Mouse (Mus musculus) C2C12 (cell line): ENCODE measurements around the gene Fabp7. TPM values are rescaled to one million over a fixed set of nuclear protein-coding genes. Genes with fewer than 3 reads are reported as not detected.

Source experiments
- H3K27me3 ChIP-seq: one replicate; pipeline ENCODE4 v1.6.1; 2011; ENCODE audit not compliant: control insufficient read depth, insufficient read depth, insufficient read length
- H3K36me3 ChIP-seq: one replicate; pipeline ENCODE4 v1.6.1; 2011; ENCODE audit not compliant: control insufficient read depth, insufficient read depth
- H3K4me3 ChIP-seq: one replicate; pipeline ENCODE4 v1.5.1; 2011; ENCODE audit warnings: mild to moderate bottlenecking, control low read depth; ENCODE audit not compliant: poor library complexity, insufficient read depth, severe bottlenecking
- H3K79me2 ChIP-seq: one replicate; pipeline ENCODE4 v1.6.1; 2011; ENCODE audit not compliant: control insufficient read depth, insufficient read depth
- H3K79me3 ChIP-seq: one replicate; pipeline ENCODE4 v1.6.1; 2011; ENCODE audit warnings: low read depth, control low read depth
- H3ac ChIP-seq: one replicate; pipeline ENCODE3; 2011; ENCODE audit warnings: low read depth; ENCODE audit not compliant: control insufficient read depth, insufficient read length
- CEBPB ChIP-seq: IDR thresholded peaks from one replicate; pipeline ENCODE4 v1.6.1; 2011; ENCODE audit warnings: low read depth, mild to moderate bottlenecking, control low read depth, moderate library complexity
- CTCF ChIP-seq: IDR thresholded peaks from one replicate; pipeline ENCODE4 v1.5.1; 2011; ENCODE audit not compliant: control insufficient read depth, insufficient read depth, insufficient read length
- FOSL1 ChIP-seq: IDR thresholded peaks from one replicate; pipeline ENCODE4 v1.8.0; 2011; ENCODE audit warnings: mild to moderate bottlenecking, low read length; ENCODE audit not compliant: poor library complexity, insufficient read depth, severe bottlenecking
- MAX ChIP-seq: IDR thresholded peaks from one replicate; pipeline ENCODE4 v1.6.1; 2011; ENCODE audit warnings: mild to moderate bottlenecking, control low read depth
- MYOD1 ChIP-seq: IDR thresholded peaks from one replicate; pipeline ENCODE4 v1.6.1; 2011; ENCODE audit warnings: low read depth; ENCODE audit not compliant: control insufficient read depth, insufficient read length
- MYOG ChIP-seq: IDR thresholded peaks from one replicate; pipeline ENCODE4 v1.6.1; 2011; ENCODE audit not compliant: control insufficient read depth, insufficient read length; ENCODE audit errors: extremely low read depth
- USF1 ChIP-seq: IDR thresholded peaks from one replicate; pipeline ENCODE4 v1.6.1; 2011; ENCODE audit warnings: low read depth, mild to moderate bottlenecking, control low read depth, moderate library complexity
- polyA plus RNA-seq: library from polyadenylated mRNA; unstranded; fragments of >200 nt; fragmentation: generic; extraction: Trizol; gene quantifications from one replicate; pipeline ENCODE4 v1.2.1, GENCODE M21; 2012; ENCODE audit warnings: missing spikeins

Gene Fabp7
- polyA plus RNA-seq, 1 experiment = 3.9 TPM

GRCm38 (mm10) chr10:57763044-57763443, 21.6 kb upstream of the Fabp7 start:
- Histone ChIP-seq H3K4me3 (no peak overlapping the region), H3K79me3 (no peaks in the 10 kb centered on the region), H3ac (no peak overlapping the region), H3K79me2 (no peaks in the 10 kb centered on the region), H3K27me3 (no peaks in the 10 kb centered on the region), H3K36me3 (no peaks in the 10 kb centered on the region)
- TF ChIP-seq FOSL1 = no peak
- TF ChIP-seq CEBPB = no peak
- TF ChIP-seq MYOG = no peak
- TF ChIP-seq MAX = no peak
- no peak for TF ChIP-seq USF1
- no peak for TF ChIP-seq CTCF
- no peak for TF ChIP-seq MYOD1

GRCm38 (mm10) chr10:57783289-57784130, 1.2 kb upstream of the Fabp7 start:
- no peak overlapping the region for H3ac ChIP-seq
- no peaks in the 10 kb centered on the region for H3K36me3 ChIP-seq
- H3K27me3 ChIP-seq = no peaks in the 10 kb centered on the region
- H3K4me3 ChIP-seq = no peak overlapping the region
- H3K79me2 ChIP-seq = no peaks in the 10 kb centered on the region
- no peak for TF ChIP-seq MAX
- TF ChIP-seq CTCF = no peak
- no peak for TF ChIP-seq FOSL1
- TF ChIP-seq USF1 = no peak
- no peaks in the 10 kb centered on the region for H3K79me3 ChIP-seq

GRCm38 (mm10) chr10:57784131-57784875, 378 bp upstream of the Fabp7 start:
- Histone ChIP-seq H3K79me3 (no peaks in the 10 kb centered on the region), H3K36me3 (no peaks in the 10 kb centered on the region), H3K27me3 (no peaks in the 10 kb centered on the region), H3K79me2 (no peaks in the 10 kb centered on the region), H3ac (no peak overlapping the region), H3K4me3 (no peak overlapping the region)
- TF ChIP-seq CTCF (no peak), USF1 (no peak), FOSL1 (no peak), MYOD1 (no peak), CEBPB (no peak), MYOG (no peak), MAX (no peak)

- Histone ChIP-seq H3ac (no peak overlapping the region), H3K36me3 (no peaks in the 10 kb centered on the region), H3K79me3 (no peaks in the 10 kb centered on the region), H3K4me3 (no peak overlapping the region), H3K79me2 (no peaks in the 10 kb centered on the region), H3K27me3 (no peaks in the 10 kb centered on the region)
- TF ChIP-seq CTCF (no peak), MYOG (no peak), MYOD1 (no peak)
These were observed 871 bp downstream of the Fabp7 start for GRCm38 (mm10) chr10:57785552-57785951.

GRCm38 (mm10) chr10:57792957-57793356, 8.3 kb downstream of the Fabp7 start:
- no peak overlapping the region for H3ac ChIP-seq
- H3K36me3 ChIP-seq = no peaks in the 10 kb centered on the region
- H3K79me3 ChIP-seq = no peaks in the 10 kb centered on the region
- TF ChIP-seq MYOD1 (no peak), MAX (no peak), MYOG (no peak)
- no peaks in the 10 kb centered on the region for H3K27me3 ChIP-seq
- no peak overlapping the region for H3K4me3 ChIP-seq
- no peaks in the 10 kb centered on the region for H3K79me2 ChIP-seq

GRCm38 (mm10) chr10:57794018-57794417, 9.3 kb downstream of the Fabp7 start, which contains the start of gene Smpdl3a:
Gene Smpdl3a (plus strand): TSS chr10:57794335.
- TF ChIP-seq USF1 (no peak), CTCF (no peak), MAX (no peak)
- Histone ChIP-seq H3K27me3 (no peaks in the 10 kb centered on the region), H3K79me3 (no peaks in the 10 kb centered on the region), H3ac (peak within 1 kb of the TSS; percentile 48), H3K4me3 (no peak within 1 kb of the TSS), H3K36me3 (no peaks in the 10 kb centered on the region), H3K79me2 (no peaks in the 10 kb centered on the region)
